Mouse (Mus musculus): ENCODE data around the gene Wipi2.

Gene Wipi2

DNA sequence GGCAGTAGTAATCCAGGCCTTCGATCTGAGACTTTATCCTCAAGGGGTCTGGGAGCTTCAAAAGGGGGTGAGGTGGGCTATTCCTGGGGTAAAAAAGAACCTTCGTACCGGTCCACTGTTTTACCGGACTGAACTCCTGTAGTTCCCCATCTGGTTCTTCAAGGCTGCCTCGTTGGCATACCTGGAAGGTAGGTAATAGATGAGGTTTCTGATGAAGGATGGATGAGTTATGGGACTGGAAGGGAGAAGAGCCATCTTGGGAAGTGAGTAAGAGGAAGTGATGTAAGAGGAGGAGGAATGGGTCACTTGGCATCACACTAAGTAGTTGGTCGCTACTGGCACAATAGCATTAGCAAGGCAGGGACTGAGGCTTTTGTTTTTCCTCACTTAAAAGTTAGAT is 2.7 kb downstream of the Wipi2 start:
- DNase-seq: no peak

DNA sequence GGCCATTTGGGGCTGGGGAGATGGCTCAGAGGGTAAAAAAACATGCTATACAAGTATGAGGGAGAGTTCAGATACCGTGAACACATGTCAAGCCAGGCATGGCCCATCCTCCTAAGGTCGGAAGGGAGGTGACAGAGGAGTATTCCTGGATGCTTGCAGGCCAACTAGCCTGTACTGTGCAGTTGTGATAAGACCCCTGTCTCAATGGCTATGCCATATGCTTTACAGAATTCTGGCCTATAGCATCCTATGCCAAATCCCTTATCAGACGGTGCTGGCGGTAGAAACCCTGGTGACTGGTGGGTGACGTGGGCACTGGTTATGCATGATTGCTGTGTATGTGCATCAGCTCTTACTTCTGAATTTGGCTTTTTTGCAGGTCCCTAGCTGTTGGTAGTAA is 10.3 kb downstream of the Wipi2 start:
- DNase-seq: no peak

DNA sequence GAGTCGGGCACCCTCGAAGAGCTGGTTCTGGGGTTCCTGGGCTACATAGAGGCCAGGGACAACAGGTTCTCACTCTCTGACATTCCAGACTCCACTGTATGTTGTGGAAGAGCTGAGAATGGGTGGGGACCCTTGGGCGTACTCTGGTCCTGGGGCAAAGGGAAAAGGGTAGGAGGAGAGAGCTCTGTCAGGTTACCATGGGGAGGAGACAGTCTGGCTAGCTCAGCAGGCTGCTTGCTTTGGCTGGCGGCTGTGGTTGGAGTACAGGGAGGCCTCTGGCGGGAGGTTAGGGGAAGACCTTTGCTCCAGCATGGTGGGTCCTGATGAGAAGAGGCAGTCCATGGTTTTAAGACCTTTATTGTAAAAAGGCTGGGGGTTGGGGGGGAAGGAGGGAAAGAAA is 12.6 kb downstream of the Wipi2 start:
- no peak for DNase-seq

DNA sequence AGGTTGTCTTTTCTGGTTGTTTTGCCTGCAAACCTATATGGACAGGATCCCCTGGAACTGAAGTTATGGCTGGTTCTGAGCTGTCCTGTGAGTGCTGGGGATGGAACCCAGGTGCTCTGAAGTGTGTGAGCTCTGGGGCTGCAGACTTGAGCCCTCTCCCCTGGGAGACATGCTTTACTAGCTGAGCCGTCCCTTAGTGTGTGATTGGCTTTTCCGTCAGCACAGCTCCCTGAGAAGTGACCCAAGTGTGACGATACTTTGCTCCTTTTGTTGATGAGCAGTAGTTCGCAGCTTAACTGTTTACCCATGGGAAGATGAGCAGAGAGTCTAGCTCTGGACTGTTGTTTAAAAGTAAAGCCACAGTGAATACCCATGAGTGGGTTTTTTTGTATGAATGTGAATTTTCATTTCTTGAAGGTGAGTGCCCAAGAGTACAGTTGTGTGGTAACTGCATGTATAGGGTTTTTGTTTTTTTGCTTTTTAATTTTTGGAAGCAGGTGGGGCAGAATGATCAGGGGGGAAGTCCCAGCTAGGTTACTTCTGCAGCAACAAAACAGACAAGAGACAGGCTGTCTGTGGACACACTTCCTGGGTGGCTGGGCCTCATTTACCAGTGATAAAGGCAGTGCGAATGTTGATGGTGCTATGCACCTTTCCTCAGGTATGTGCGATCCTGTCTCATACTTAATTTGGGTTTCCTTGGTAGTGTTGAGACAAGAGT is 14.0 kb downstream of the Wipi2 start:
- DNase-seq: no peak

DNA sequence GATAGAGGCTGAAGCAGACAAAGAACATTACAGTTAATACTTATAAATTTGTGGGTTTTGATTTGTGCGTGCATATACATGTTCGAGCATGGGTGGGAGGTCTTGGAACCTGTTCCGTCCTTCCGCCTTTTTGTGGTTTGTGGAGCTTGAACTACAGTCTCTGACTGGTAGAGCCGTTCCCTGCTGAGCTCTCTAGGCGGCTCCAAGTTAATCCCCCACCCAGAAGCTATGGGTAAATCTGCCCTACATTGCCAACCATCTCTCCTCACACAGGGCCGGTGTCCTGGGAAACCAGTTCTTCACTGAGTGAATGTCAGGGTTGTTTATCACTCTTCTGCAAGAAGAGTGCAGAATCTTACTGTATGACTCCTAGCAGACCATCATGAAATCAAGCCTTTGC is 20.7 kb downstream of the Wipi2 start:
- no peak for DNase-seq

DNA sequence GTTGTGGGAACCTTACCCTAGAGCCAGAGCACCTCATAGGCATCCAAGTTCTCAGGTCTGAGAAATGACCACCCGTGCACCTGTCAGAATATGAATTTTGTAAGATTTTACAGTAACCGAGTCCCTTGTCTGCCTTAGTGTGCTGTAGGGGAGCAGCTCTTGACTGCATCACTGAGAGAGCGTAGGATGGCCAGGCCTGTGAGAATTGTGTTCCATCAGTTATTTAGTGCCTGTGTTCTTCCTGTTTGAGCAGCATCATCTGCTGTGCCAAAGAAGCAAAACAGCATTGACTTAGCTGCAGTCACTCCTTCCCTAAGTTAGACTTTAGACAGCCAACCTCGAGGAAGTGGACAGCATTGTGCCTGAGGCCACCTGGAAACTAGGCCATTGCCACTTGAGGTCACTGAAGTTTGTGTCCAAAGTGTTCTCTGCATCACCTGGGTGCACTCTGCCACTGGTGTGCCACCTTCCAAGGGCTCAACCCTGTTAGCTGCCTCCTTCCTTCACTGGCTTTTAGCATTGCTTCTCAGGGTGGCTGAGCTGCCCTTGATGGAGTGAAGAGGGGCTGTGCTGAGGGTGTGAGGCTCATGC is 22.1 kb downstream of the Wipi2 start:
- DNase-seq: no peak

DNA sequence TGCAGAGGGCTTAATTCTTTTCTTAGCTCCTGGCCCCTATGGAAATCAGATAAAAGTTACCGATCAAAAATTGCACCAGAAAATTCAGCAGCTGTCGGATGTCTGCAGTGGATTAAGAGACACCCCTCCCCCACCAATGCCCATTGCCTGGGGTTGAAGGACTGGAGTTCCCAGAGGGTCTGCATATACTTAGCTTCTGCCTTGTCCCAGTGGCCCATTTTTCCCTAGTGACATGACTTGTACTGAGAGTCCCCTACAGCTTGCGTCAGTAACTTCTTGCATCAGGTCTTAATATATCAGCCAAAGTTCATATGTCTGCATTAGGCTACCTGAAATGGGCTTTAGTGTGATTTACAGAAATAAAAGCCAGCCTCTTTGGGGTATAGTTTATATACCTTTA is 22.9 kb downstream of the Wipi2 start:
- no peak for DNase-seq

DNA sequence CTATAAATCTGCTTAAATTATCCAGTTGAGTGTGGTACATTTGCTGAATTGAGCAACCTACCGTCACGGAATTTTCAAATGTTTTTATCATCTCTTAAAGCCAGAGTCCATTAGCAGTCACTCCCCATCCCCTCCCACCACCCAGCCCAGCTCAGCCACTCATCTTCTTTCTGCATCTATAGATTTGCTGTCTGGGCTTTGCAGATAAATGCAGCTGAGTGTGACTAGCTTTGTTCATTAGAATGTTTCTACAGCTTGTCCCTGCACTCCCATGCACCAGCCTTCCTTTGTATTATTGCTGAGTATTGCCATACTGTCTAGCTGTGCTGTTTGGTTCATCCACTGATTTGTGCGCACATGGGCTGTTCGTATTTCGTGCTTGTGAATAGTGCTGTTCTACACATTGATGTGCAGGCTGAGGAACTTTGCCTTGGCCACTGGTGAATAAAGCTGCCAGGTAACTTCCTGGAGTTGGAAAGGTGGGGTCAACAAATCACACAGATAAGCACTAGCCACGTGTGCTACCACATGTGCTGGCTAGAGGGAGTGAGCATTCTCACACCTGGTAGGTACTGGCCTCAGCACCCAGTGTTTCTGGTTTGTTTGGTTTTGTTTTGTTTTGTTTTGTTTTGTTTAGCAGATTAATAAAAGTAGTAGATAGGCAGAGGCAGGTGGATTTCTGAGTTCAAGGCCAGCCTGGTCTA is 23.4 kb downstream of the Wipi2 start:
- DNase-seq: no peak

DNA sequence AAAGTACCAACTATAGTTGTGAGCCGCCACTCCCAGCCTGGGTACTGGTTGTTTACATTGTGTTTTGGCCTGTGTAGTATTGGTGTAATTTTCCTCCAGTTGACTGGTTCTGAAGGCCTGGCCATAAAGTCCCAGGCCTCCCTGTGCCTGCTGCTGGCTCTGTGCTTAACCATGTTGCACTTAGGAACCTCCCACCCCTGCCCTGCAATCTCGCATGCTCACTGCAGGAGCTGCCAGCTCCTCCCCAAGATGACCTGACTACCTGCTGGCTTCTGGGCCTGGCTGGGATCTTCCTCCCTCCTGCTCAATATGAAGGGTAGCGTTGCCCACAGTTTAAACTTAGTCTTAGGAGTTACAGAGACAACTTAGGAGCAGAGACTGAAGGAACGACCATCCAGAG is 24.8 kb downstream of the Wipi2 start:
- no peak for DNase-seq

DNA sequence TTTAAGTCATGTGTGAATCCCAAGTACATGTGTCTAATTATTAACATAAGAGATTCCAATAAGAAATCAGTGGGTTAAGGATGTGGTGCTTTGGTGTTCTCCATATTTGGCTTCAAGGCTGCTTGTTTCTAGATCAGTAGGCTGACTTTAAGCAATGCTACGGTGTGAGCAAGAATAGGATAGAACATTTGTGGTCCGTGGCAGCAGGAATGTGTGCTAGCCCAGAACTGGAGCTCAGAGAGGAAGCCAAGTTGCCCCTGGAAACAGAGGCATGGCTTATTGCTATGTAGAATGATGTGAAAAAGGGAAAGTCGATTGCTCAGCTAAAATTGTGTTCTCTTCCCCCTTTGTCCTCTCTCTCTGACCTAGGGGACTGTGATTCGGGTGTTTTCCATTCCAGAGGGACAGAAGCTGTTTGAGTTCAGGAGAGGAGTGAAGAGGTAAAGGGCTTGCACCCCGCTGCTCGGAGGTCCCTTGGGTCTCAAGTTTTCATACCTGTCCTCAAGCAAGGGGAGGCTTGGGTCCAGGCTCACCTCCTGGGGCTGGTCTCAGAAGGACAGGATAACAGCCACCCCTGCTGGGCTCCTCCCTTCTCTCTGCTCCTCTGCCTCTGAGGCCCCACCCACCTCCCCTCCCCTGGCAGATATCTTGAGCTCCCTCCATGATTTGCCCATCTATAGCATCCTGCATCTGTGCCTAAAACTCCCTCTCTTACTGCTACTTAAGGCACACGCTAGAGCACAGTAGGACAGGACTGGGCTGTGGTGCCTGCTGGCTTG is 33.3 kb downstream of the Wipi2 start:
- no peak for DNase-seq

DNA sequence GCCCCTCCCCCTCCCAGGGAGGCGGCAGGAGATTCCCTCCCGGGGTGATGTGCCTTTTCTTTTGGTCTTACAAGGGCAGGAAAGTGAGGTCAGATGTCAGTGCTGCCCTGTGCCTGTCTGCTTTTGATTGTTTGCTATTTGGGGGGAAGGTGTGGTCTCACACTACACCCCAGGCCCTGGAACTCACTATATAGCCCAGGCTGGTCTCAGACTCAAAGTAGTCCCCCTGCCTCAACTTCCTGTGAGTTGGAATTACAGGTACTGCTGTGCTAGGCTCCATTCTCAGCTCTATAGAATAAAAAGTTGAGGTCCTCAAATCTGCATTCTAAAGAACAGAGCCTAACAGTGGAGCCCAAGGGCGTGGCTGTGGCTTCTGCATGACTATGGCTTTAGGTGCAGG is 40.4 kb downstream of the Wipi2 start:
- no peak for DNase-seq

DNA sequence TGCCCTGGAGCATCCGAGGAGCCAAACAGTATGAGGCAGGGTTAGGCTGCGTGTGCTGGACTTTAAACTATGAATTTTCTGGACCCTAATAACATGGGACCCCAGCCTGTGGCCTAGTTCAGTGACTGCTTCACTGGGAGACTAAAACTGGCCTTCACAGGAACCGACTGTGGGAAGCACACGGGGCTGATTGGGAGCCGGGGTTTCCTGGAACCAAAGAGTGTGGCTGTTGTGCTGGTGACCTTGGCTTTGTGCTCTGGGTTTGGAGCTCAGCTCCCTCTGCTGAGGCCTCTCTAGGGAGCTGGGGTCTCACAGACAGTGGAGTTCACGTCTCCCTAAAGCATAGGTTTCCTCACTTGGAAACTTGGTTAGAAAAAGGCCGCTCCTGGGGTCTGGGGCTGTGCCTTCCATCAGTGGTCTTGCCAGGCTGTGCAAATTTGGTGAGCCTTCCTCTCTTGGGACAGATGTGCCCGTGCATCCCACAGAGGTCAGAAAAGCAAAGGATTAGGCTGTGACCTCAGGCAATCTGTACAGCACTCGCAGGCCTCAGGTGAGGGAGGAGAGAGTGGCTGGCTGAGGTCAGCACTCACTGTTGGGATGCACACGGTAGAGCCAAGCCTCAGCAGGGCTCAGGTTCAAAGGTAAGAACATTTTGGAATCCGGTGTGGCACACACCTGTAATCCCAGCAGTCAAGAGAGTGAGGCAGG is 41.2 kb downstream of the Wipi2 start:
- DNase-seq: no peak

DNA sequence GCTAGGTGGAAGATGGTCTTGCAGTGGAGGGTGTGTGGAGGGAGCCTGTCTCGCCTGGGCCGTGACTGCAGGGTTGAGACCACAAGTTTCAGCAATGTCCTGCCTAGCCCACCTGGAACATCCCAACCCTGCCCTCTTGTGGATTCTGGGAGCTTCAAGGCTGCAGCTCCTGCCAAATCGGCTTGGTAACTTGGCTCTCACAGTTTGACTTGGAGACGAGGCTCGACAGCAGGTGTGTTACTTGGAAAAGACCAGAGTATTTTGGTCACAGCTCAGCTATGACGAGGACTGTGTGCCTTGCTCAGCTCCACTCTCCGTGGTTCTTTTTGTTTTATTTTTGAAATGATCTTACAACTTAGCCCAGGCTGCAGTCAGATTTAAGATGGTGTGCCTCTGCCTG is 42.2 kb downstream of the Wipi2 start:
- DNase-seq: peak; percentile 28

DNA sequence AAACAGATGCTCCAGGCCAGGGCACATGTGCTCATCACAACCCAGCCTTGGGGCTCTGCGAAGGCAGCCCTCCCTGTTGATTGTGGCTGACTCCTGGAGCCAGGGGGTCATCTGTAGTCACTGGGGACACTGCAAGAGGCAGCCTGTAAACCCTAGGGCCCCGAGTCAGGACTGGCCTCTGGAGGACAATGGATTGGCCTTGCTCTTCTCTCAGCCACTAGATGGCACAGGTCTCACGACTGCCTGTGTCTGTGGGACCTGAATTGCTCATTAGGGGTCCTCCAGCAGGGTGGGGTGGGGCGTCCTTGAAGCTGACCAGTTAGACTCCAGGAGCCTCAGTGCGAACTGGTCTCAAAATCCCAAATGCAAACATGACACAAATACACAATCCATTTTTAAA is 45.6 kb downstream of the Wipi2 start:
- no peak for DNase-seq

DNA sequence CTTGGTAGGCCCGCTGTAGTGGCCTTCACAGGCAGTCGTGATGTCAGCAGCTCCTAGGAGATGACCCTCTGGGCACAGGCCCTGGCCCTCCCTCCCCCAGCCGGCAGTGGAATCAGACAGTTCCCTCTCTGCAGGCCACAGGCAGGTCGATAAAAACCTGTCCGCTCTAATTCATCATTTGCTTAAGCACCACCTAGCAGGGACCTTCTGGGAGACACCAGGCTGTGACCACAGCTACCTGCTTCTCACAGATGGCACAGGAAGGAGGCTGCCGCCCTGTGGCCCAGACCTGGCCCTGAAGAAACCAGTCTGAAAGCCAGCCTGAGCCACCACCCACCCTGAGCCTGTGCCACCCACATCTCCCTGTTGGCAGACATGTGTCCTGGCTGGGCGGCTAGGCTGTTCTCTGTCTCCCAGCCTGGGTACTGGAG is 50.7 kb downstream of the Wipi2 start:
- no peak for DNase-seq

DNA sequence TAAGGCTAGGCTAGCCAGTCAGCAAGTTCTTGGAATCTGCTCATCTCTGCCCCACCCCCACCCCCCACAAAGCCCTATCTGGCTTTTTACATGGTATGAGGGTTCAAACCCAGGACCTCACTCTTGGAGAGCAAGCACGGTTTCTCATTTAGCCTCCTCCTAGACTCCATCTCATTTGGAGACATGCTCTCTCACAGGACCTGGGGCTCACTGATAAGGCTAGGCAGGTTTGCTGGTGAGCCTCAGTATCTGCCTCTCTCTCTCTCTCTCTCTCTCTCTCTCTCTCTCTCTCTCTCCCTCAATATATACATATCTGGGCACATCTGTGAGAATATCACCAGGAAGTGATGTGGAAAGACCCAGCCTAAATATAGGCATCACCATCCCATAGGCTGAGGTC is 51.6 kb downstream of the Wipi2 start:
- no peak for DNase-seq

DNA sequence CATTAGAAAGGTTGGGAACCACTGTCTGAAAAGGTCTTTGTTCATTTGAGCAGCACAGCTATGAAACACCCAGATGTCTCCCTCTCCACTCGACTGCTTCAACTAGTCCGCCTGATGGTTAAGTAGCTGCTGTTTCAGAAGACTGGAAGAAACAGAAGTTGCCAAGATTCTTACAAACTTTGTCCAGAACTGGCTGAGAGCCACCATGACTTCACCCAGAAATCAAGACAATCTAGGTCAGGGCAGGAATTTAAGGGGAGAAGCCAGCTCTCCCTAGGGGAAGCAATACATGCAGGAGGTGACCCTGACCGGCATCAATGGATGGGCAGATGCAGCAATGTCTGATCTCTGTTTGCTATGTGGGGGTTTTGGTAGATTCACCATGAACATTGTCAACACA is 54.4 kb downstream of the Wipi2 start:
- DNase-seq: no peak

DNA sequence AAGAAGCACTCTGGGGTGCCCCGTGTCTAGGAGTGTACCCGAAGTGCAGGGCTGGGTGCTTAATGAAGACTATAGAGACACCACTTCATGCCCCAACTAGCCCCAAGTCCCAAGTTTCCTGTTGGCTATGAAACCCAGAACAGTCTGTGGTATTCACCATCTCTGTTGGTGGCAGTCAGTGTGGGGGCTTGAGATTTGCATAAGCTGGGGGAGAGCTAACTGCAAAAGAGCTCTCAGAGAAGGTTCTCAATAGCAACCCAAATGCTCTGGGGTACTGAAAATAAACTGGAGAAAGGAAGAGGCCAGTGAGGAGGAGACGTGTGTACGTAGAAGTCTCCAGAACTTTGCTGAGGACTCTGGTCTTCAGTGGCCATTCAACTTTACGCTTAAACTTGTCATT is 55.0 kb downstream of the Wipi2 start:
- no peak for DNase-seq

DNA sequence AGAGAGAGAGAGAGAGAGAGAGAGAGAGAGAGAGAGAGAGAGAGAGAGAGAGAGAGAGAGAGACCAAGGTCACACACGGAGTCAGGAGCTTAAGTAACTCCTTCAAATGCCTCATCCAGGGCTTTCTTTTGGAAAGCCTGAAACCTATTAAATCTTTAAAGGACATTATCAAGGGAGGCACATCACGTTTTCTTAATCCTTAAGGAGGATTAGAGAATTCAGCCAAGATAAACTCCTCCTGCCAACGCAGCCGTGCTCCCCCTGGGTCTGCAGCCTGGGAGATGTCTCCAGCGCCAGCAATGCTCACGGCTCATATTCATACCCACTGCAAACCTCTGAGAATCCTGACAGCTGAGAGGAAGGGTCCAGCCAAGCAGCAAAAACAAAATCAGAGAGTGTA is 61.4 kb downstream of the Wipi2 start:
- no peak for DNase-seq

DNA sequence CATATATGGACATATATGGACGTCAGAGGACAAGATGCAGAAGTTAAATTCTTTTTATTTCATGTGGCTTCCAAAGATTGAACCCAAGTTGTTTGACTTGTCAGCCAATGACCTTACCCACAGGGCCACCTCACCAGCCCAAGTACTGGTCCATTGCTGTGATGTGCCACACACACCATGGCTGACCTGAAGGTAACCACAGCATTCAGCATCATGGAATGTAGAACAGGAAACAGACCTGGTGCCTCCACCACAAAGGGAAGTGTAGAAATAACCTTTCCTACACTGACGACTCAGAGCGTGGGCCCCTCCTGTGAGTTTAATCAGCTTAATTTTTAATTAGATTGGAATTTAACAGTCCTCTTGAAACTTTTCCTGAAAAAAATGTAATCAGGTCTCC is 62.8 kb downstream of the Wipi2 start:
- no peak for DNase-seq

DNA sequence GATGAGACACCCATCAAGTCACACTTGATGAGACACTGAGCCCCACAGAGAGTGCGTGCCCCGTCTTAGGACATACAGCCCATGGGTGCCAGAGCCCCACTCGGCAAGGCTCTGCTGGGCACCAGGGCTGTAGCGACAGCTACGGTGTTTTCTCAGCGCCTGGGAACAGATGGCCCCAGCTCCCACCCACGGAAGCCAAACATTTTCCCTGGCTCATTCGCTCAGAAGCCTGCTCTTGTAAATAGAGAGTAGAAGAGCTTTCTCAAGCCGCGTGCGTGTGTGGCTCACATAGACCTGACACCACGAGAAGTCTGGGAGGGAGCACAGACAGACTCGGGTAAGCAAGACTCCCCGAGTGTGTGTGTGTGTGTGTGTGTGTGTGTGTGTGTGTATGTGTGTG is 64.8 kb downstream of the Wipi2 start, which contains the start of gene Slc29a4:
Gene Slc29a4, plus strand, starts transcription at position 265 of the 400 bp plus-strand sequence.
- DNase-seq: peak; percentile 56

DNA sequence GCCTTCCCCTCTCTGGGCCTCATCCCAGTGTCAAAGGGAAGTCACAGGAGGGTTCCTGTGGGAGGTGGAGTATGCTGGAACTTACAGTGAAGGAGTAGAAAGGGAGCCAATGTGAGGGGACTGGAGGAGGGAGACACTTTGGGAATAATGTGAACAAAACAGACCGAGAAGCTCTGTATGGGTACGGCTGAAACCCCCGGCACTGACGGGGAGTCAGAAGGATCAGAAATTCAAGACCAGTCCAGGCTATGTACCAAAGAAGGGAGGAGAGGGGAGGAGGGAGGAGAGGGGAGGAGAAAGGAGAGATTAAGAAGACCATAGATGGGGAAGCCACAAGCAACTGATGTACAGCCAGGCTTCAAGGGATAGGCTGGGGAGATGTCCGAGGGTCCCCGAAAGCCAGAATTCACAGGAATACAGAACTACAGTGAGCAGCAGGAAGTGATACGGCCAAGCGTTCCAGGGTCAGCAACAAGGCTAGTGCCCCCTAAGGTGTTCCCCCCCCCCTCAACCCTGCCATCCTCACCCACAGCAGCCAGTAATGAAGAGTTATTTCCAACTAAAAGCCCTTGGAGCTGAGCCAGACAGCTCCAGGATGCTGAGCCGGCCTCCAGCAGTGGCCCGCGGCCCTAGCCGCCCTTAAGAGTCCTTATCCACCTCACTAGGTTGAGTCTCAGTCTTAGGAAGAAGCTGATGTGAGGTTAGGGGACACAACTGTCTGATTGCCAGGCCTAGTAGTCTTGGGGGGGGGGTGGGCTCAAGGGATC is 65.7 kb downstream of the Wipi2 start:
- no peak for DNase-seq
